Mouse (Mus musculus) gastrocnemius, postnatal 25 days (tissue): Measurements from ENCODE around the gene Ldlrad3. TPM values are rescaled to one million over a fixed set of nuclear protein-coding genes. Genes with fewer than 3 reads are reported as not detected.

Source experiments
- DNase-seq: peaks from one replicate; pipeline ENCODE4 v3.0.0; 2022
- total RNA-seq, 2 experiments: library from RNA; stranded (reverse); gene quantifications; 1 replicate in 1 of 2; 2 replicates in 1 of 2; pipeline ENCODE4 v1.2.3; 2021

The Ldlrad3 gene
- total RNA-seq, 2 experiments from 2014 or later: 4.2 to 6.4 TPM

- DNase-seq: no peak
Observed at GRCm38 (mm10) chr2:102116521-102117401, 69.4 kb downstream of the Ldlrad3 start.

- no peak for DNase-seq
Observed at GRCm38 (mm10) chr2:102113801-102114200, 72.4 kb downstream of the Ldlrad3 start.

GRCm38 (mm10) chr2:102113323-102113722 is 72.9 kb downstream of the Ldlrad3 start:
- DNase-seq: no peak

- no peak for DNase-seq
Observed at GRCm38 (mm10) chr2:102111906-102112499, 74.2 kb downstream of the Ldlrad3 start.

GRCm38 (mm10) chr2:102110306-102110705 is 75.9 kb downstream of the Ldlrad3 start:
- DNase-seq: no peak

- no peak for DNase-seq
Observed at GRCm38 (mm10) chr2:102107280-102107679, 78.9 kb downstream of the Ldlrad3 start.

GRCm38 (mm10) chr2:102106728-102107127 is 79.5 kb downstream of the Ldlrad3 start:
- DNase-seq: no peak

GRCm38 (mm10) chr2:102105454-102105853 is 80.7 kb downstream of the Ldlrad3 start:
- DNase-seq: no peak

GRCm38 (mm10) chr2:102103955-102104354 is 82.2 kb downstream of the Ldlrad3 start:
- no peak for DNase-seq

GRCm38 (mm10) chr2:102100490-102100889 is 85.7 kb downstream of the Ldlrad3 start:
- no peak for DNase-seq

- no peak for DNase-seq
Observed at GRCm38 (mm10) chr2:102099702-102100450, 86.3 kb downstream of the Ldlrad3 start.

GRCm38 (mm10) chr2:102099261-102099660 is 86.9 kb downstream of the Ldlrad3 start:
- no peak for DNase-seq

- DNase-seq: no peak
Observed at GRCm38 (mm10) chr2:102094773-102095172, 91.4 kb downstream of the Ldlrad3 start.

GRCm38 (mm10) chr2:102094281-102094680 is 91.9 kb downstream of the Ldlrad3 start:
- DNase-seq: no peak

- no peak for DNase-seq
Observed at GRCm38 (mm10) chr2:102092579-102092978, 93.6 kb downstream of the Ldlrad3 start.

GRCm38 (mm10) chr2:102091516-102092350 is 94.5 kb downstream of the Ldlrad3 start:
- DNase-seq: no peak

- no peak for DNase-seq
Observed at GRCm38 (mm10) chr2:102087787-102088186, 98.4 kb downstream of the Ldlrad3 start.

- DNase-seq: no peak
Observed at GRCm38 (mm10) chr2:102086583-102086982, 99.6 kb downstream of the Ldlrad3 start.

GRCm38 (mm10) chr2:102082782-102083181 is 103.4 kb downstream of the Ldlrad3 start:
- no peak for DNase-seq

GRCm38 (mm10) chr2:102077554-102077953 is 108.6 kb downstream of the Ldlrad3 start:
- DNase-seq: no peak

GRCm38 (mm10) chr2:102076237-102076636 is 109.9 kb downstream of the Ldlrad3 start:
- no peak for DNase-seq
